Mouse (Mus musculus) bone marrow, adult 2 months (tissue): Measurements from ENCODE around the gene Bad. TPM values are rescaled to one million over a fixed set of nuclear protein-coding genes. Genes with fewer than 3 reads are reported as not detected.
A peak's percentile ranks its signal among the peaks of the same experiment; 100 is the strongest.
"Not testable (repeated sequence)": the region's sequence is repeated elsewhere in the genome, so short reads cannot be mapped to it uniquely, and the experiment has no call there.

Source experiments
- H3K27ac ChIP-seq: fragments of 200-500 bp; 2 replicates; pipeline ENCODE4 v1.5.1; 2012; ENCODE audit warnings: low read depth, mild to moderate bottlenecking, control low read depth, inconsistent platforms, low read length; ENCODE audit not compliant: control insufficient read depth, poor library complexity, insufficient read depth
- H3K4me1 ChIP-seq: fragments of 200-500 bp; 2 replicates; pipeline ENCODE4 v1.6.1; 2011; ENCODE audit warnings: low read length; ENCODE audit not compliant: control insufficient read depth, insufficient read depth
- H3K4me3 ChIP-seq: fragments of 200-500 bp; replicated peaks from 2 replicates; pipeline ENCODE3; 2011; ENCODE audit warnings: mild to moderate bottlenecking, low read depth, low read length, control low read depth; ENCODE audit not compliant: control insufficient read depth
- CTCF ChIP-seq: fragments of 200-500 bp; IDR thresholded peaks from 2 replicates; pipeline ENCODE4 v1.5.1; 2011; ENCODE audit warnings: low read length, control low read depth; ENCODE audit not compliant: control insufficient read depth, insufficient read depth
- POLR2A ChIP-seq: fragments of 200-500 bp; IDR thresholded peaks from 2 replicates; pipeline ENCODE4 v1.6.1; 2011; ENCODE audit warnings: low read depth, mild to moderate bottlenecking, control low read depth, low read length, borderline replicate concordance; ENCODE audit not compliant: control insufficient read depth
- WGBS: fragments of 180-500 bp; shearing (Covaris S2); methylation state at CpG from one replicate; pipeline ENCODE4 v1.1.7; 2018; 5-methylcytosine and 5-hydroxymethylcytosine counted together
- polyA plus RNA-seq: library from polyadenylated mRNA; stranded (reverse); fragments of >200 nt; gene quantifications from 2 replicates; pipeline ENCODE4 v1.2.4, GENCODE M21; 2011; ENCODE audit warnings: low replicate concordance; ENCODE audit not compliant: missing spikeins, insufficient read depth, insufficient read length

Gene Bad
- polyA plus RNA-seq, 1 experiment, result 20.4 TPM

DNA sequence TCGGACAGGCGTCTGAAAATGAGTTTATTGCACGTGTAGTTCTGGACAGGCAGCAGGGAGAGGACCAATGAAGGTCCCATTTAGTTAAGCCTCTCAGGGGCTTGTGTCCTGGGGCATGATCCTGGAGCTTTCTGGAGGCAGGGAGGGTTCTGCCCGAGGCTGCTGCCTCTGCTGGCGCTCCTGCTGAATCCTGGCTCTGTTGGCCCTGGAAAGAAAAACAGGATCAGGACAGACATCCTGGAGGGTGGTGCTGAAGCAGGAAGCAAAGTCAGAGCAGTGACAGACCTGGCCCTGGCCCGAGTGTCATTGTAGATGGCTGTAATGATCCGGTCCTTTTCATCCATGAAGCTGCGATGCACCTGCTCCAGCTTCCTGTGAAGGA is 46.2 kb downstream of the Bad start:
- Histone ChIP-seq H3K27ac (no peak overlapping the region), H3K4me1 (peaks cover 3% of the 10 kb centered on the region), H3K4me3 (peak overlapping the region; percentile 58)
- TF ChIP-seq CTCF, result no peak
- no peak for TF ChIP-seq POLR2A
- 15% methylated on average over 8 of the region's 8 CpGs for WGBS

DNA sequence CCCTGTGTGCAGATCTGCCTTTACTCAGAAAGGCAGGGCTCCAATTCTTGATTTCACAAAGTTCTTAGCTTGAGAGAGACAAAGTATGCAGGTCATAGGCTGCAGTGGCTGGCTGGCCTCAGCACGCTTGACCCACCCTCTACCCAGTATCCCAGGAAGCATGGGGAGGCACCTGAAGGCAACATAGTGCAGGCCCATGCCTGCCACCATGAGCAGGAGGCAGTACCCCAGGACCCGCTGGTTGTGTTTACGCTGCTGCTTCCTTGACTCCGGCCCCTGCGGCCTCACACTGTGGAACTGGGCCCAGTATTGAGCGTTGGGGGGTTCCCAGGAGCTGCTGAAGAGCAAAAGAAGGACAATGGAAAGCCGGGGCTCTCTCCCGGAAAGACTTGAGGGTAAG is 47.6 kb downstream of the Bad start:
- WGBS, result 91% methylated on average over 8 of the region's 8 CpGs
- no peak for TF ChIP-seq CTCF
- no peak for TF ChIP-seq POLR2A
- H3K4me3 ChIP-seq, result no peak overlapping the region

DNA sequence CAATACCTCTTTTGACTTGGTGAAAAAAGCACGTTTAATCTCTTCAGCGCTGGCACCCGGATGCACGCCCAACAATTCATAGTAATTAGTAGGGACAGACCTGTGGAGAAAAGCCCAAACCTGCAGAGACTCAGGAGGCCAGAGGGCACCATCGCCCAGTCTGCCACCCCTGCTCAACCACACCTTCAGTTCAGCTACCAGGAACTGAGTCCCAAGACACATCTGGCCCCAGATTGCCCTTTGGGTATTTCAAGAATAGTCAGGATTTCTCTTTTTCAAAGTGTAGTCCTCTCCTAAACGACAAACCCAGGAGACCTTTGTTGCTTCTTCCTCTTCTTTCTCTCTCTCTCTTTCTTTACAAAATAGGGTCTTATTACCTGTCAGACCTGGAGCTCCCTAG is 49.1 kb downstream of the Bad start:
- H3K4me1 ChIP-seq, result peaks cover 6% of the 10 kb centered on the region
- TF ChIP-seq POLR2A (no peak), CTCF (no peak)
- no peak overlapping the region for H3K4me3 ChIP-seq
- H3K27ac ChIP-seq, result no peak overlapping the region
- 86% methylated on average over 6 of the region's 6 CpGs for WGBS

More for the DNA sequence above, 47.6 kb downstream of the Bad start:
- H3K27ac ChIP-seq, result no peak overlapping the region
- peaks cover 4% of the 10 kb centered on the region for H3K4me1 ChIP-seq

DNA sequence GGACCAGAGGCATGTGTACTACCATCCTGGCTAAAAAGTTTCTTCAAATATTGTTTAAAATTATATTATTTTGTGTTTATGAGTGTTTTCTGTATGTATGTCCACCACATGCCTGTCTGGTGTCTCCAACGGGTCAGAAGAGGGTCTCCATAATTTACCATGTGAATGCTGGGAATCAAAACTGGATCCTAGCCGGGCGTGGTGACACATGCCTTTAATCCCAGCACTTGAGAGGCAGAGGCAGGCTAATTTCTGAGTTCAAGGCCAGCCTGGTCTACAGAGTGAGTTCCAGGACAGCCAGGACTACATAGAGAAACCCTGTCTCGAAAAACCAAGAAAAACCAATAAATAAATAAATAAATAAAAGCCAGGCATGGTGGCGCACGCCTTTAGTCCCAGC is 49.5 kb downstream of the Bad start:
- 81% methylated on average over 6 of the region's 6 CpGs for WGBS
- not testable (repeated sequence) for H3K4me3 ChIP-seq, H3K27ac ChIP-seq, H3K4me1 ChIP-seq

DNA sequence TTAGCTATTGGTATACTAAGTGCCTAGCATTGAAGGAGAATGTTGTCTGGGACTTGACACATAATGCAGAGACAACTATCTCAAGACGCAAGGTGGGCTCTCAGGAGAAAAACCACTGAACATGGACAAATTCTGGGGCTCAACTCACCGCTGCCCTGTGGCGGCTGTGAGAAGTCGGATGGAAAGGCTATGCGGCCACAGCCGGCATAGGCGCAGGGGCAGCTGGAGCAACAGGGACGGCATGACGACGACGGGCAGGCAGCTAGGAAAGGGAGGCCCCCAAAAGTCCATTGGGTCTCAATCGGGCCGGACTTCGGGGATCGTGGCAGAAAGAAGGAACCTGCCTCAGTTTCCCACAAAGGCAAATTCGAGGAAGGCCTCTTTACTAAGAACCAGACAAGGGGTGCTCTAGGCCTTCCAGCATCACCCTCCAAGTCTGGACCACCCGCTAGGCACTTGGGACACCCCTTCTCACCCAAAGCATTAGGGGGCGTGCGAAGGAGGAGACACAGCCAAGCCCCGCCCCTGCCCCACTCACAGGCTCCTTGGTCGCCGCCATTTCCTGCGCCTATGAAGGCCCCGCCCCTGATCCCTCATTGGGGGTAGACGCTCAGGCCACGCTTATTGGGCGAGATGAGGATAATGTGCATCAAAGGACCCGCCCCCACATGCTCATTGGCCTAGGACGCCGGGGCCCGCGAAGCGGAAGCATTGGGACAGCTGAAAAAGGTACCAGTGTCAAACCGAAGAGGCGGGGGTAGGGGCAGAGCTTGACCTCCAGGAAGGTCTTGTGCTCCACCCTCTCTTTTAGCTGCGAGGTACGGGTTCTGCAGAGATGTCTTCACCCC is 50.6 kb downstream of the Bad start, which contains the start of gene Dnajc4:
Dnajc4 (minus strand) TSS at position 562 of the 848 bp plus-strand sequence.
- WGBS, result 1% methylated on average over 37 of the region's 37 CpGs
- peaks cover 3% of the 10 kb centered on the region for H3K4me1 ChIP-seq
- TF ChIP-seq CTCF, result no peak
- TF ChIP-seq POLR2A, result peak; percentile 42; the same call in 1 of the 2 replicates
- H3K27ac ChIP-seq, result peak within 1 kb of the TSS; percentile 33
- H3K4me3 ChIP-seq, result peak within 1 kb of the TSS; percentile 74

GRCm38 (mm10) chr19:6993011-6993770 is 51.5 kb downstream of the Bad start:
- 69% methylated on average over 14 of the region's 14 CpGs for WGBS
- Histone ChIP-seq H3K4me3 (peak overlapping the region; percentile 60), H3K27ac (peak overlapping the region; percentile 33), H3K4me1 (peaks cover 3% of the 10 kb centered on the region)
- no peak for TF ChIP-seq CTCF
- no peak for TF ChIP-seq POLR2A

DNA sequence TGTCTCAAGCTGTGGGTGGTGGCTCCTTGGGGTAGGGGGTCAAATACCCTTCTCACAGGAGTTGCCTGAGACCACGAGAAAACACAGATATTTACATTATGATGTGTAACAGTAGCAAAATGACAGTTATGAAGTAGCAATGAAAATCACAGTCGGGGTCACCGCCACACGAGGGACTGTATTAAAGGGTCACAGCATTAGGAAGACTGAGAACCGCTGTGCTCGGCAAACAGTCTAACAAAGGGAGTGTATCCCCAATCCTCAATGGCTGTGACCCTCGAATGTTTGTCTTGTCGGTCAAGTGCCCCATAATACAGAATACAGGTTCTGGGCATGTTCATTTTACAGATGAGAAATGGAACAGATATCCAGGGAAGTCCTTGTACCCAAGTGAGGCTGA is 52.3 kb downstream of the Bad start:
- H3K4me1 ChIP-seq, result peaks cover 3% of the 10 kb centered on the region
- WGBS, result 88% methylated on average over 8 of the region's 8 CpGs
- no peak overlapping the region for H3K27ac ChIP-seq
- H3K4me3 ChIP-seq, result no peak overlapping the region
- no peak for TF ChIP-seq CTCF
- TF ChIP-seq POLR2A, result no peak

- H3K4me1 ChIP-seq, result peaks cover 3% of the 10 kb centered on the region
- no peak overlapping the region for H3K27ac ChIP-seq
These were observed 52.8 kb downstream of the Bad start for GRCm38 (mm10) chr19:6994489-6994888.

More at GRCm38 (mm10) chr19:6994489-6994888, 52.8 kb downstream of the Bad start:
- WGBS, result 89% methylated on average over 8 of the region's 8 CpGs
- no peak overlapping the region for H3K4me3 ChIP-seq
- TF ChIP-seq CTCF (no peak), POLR2A (no peak)
